Mouse (Mus musculus) right cerebral cortex, postnatal 36 days (tissue): Measurements from ENCODE around the gene Cox6a1.

Experiments used
- DNase-seq, 2 experiments: peaks; one replicate each; pipeline ENCODE4 v3.0.0; 2022; ENCODE audit warnings: low spot score in 2 of 2, mixed read lengths in 1 of 2

Cox6a1 gene

DNA sequence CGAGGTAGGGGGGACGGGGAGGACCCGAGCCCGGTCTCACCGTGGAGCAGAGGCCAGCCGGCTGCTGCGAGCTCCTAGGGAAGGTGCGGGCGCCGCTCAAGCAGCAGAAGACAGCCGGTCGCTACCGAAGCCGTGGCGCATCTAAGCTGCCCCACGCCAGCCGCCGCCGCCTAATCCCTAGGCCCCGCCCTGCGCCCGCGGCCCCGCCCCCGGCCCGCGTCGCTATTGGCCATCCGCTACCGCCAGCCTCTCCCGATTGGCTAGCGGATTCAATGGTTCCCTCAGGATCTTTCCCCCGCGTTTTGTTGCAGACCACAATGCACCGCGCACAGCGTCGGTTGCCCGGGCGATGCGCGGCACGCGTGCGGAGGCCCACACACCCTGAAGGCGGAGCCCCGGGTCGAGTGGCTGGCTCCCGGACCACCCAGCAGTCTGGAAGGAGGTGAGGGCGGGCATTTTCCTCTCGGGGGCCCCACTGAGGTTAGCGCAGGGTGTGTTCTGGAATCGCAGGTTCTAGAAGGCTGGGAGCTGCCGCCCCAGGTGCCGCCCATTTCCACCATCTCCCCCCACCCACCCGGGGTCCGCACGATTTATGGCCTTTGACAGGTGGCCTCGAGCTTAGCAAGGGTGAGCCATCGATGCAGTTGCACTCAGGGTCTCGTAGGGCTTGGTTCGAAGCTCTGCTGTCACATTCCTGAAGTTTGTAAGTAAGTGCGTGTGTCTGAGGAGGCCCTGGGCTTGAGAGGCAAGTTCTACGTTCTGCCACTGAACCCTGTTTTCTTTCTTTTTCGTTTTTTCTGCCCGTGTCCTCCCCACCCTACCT lies 47.8 kb downstream of the Cox6a1 start, which contains the start of gene Dynll1:
Gene Dynll1, minus strand, starts transcription at position 208 of the 823 bp plus-strand sequence.
- DNase-seq, result peak; percentile 97 to 98

DNA sequence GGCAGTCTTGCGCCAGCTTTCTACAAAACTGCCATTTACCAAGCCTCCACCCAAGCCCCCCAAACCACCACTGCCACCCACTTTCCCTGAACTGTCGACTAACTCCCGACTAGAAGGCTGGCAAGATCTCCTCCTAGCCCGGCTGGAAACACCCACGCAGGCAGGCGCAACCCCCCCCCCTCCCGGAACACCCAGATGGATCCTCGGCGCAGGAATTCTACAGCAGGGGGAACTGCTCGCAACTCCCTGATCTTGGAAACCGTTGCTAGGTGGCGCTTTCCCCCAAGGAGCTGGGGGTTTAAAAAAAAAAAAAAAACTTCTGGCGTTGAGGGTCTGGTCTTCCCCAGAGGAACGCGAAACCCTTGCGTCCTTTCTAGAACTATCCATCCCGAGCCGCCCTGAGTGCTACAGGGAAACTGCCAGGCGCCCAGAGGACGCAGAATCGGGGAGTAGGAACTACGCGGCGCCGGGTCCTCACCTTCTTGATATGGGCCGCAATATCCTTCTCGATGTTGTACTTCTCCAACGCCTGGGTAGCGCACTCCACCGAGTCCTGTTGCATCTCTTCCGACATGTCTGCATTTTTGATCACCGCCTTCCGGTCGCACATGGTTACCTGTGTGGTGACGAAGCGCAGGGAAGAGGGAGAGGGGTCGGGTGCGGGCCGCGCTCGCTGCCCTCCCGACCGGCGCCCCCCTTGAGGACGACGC lies 48.6 kb downstream of the Cox6a1 start:
- DNase-seq, result peak; percentile 40 to 54

DNA sequence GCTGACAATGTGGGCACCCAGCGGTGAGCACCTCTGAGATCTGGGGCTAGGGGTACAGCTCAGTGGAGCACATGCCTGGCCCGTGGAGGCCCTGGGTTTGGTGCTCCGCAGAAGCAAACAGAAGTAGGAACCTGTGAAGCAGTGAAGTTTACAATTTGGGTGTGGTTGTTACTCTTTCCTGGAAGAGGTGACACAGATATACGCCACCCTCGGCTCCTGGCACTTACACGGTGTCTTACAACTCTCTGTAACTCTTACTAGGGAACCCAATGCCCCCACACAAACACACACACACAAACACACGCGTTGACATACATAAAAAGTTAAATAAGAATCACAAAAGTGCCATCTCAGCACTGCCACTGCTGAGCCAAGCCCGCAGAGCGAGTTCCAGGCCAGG lies 52.4 kb downstream of the Cox6a1 start:
- DNase-seq, result no peak
